Mouse (Mus musculus) ES-E14 (cell line): ENCODE results near the gene Gdf7. TPM values are rescaled to one million over a fixed set of nuclear protein-coding genes. Genes with fewer than 3 reads are reported as not detected.

Experiments used
- DNase-seq: peaks from one replicate; pipeline ENCODE4 v3.0.0-alpha.2; 2013; ENCODE audit warnings: low read depth, low spot score
- H3K27ac ChIP-seq: 2 replicates; pipeline ENCODE4 v1.5.1; 2012; ENCODE audit warnings: low read depth, mild to moderate bottlenecking, low read length, moderate library complexity, mixed read lengths; ENCODE audit not compliant: poor library complexity, insufficient read depth, severe bottlenecking
- H3K36me3 ChIP-seq: 2 replicates; pipeline ENCODE4 v1.6.1; 2012; ENCODE audit warnings: mild to moderate bottlenecking, low read length, moderate library complexity, mixed read lengths; ENCODE audit not compliant: control insufficient read depth, poor library complexity, insufficient read depth, severe bottlenecking
- H3K4me1 ChIP-seq, 2 experiments: fragments of 150-350 bp in 1 of 2; sonication (generic) in 1 of 2; 2 replicates each; pipeline ENCODE4 v1.6.1; 2012; ENCODE audit warnings: low read length in 2 of 2, mild to moderate bottlenecking in 1 of 2, mixed read lengths in 1 of 2; ENCODE audit not compliant: control insufficient read depth in 2 of 2, insufficient read depth in 2 of 2, poor library complexity in 1 of 2
- H3K4me3 ChIP-seq, 2 experiments: fragments of 150-350 bp in 1 of 2; sonication (generic) in 1 of 2; 2 replicates each; pipeline ENCODE4 v1.5.1; 2012; ENCODE audit warnings: low read length in 2 of 2, low read depth in 1 of 2, mild to moderate bottlenecking in 1 of 2, mixed read lengths in 1 of 2; ENCODE audit not compliant: insufficient read depth in 1 of 2, poor library complexity in 1 of 2, severe bottlenecking in 1 of 2
- H3K9ac ChIP-seq: 2 replicates; pipeline ENCODE4 v1.6.1; 2012; ENCODE audit warnings: low read depth, mild to moderate bottlenecking, low read length, mixed read lengths; ENCODE audit not compliant: poor library complexity, insufficient read depth, severe bottlenecking
- H3K9me3 ChIP-seq: fragments of 150-350 bp; sonication (generic); 2 replicates; pipeline ENCODE4 v1.6.1; 2012; ENCODE audit warnings: low read depth, mild to moderate bottlenecking, low read length; ENCODE audit not compliant: control insufficient read depth, insufficient read depth
- CHD2 ChIP-seq: IDR thresholded peaks from 2 replicates; pipeline ENCODE4 v1.6.1; 2014; ENCODE audit warnings: mild to moderate bottlenecking, low read depth, low read length, inconsistent platforms
- HCFC1 ChIP-seq: IDR thresholded peaks from 2 replicates; pipeline ENCODE4 v1.6.1; 2012; ENCODE audit warnings: low read length, inconsistent platforms, borderline replicate concordance; ENCODE audit not compliant: insufficient read depth
- MAFK ChIP-seq: IDR thresholded peaks from 2 replicates; pipeline ENCODE4 v1.6.1; 2014; ENCODE audit warnings: mild to moderate bottlenecking, low read depth, low read length, inconsistent platforms; ENCODE audit not compliant: insufficient read depth
- ZC3H11A ChIP-seq: IDR thresholded peaks from 2 replicates; pipeline ENCODE4 v1.6.1; 2012; ENCODE audit warnings: low read depth, mild to moderate bottlenecking, inconsistent platforms, low read length, borderline replicate concordance
- ZNF384 ChIP-seq: IDR thresholded peaks from 2 replicates; pipeline ENCODE4 v1.6.1; 2012; ENCODE audit warnings: low read depth, low read length, inconsistent platforms
- in situ Hi-C, 2 experiments: fragments of 600-800 bp; cut with MboI; formaldehyde crosslinking; loops; one replicate each; pipeline ENCODE4 v1.15.1; 2025; ENCODE audit warnings: low sequenced_read_pairs in 2 of 2, inconsistent platforms in 1 of 2; ENCODE audit not compliant: unreplicated experiment in 2 of 2
- total RNA-seq: library from RNA; depleted of rRNA; stranded (reverse); fragments of 300-350 nt; gene quantifications from 2 replicates; pipeline ENCODE4 v1.2.3, GENCODE M21; 2012; rRNA removed

Gene Gdf7
- total RNA-seq, 1 experiment = 0.71 TPM

GRCm38 (mm10) chr12:8260297-8260696 lies 41.5 kb downstream of the Gdf7 start:
- Histone ChIP-seq H3K4me3 (no peak overlapping the region), H3K27ac (no peak overlapping the region), H3K4me1 (no peaks in the 10 kb centered on the region), H3K9me3 (no peaks in the 10 kb centered on the region), H3K9ac (no peak overlapping the region), H3K36me3 (no peaks in the 10 kb centered on the region)
- in situ Hi-C loops = no loop called here
- no peak for DNase-seq
- TF ChIP-seq ZNF384 = no peak
- TF ChIP-seq CHD2 = no peak
- no peak for TF ChIP-seq ZC3H11A
- TF ChIP-seq MAFK = no peak
- TF ChIP-seq HCFC1 = no peak

Other genes starting within 250 kb of the Gdf7 start
- gene Ldah, start 93.8 kb downstream of the Gdf7 start, total RNA-seq = 20.1 and 27.4 TPM in 2 replicates
- 7.7 and 7.9 TPM in 2 replicates for gene Hs1bp3, start 11.5 kb upstream of the Gdf7 start, total RNA-seq
- gene Rhob, start 198.1 kb upstream of the Gdf7 start, total RNA-seq = 29.4 and 43.6 TPM in 2 replicates